Mouse (Mus musculus) heart, embryonic 10.5 days (tissue): ENCODE measurements at regions not wholly inside any gene's neighbourhood (a gene's known extent, or its start where the extent isn't known, plus 50 kb on each side); places are given as distances from the start of the nearest gene placed in this dataset.

Experiments
- DNase-seq: peaks from one replicate; pipeline ENCODE4 v3.0.0-alpha.2; 2017; ENCODE audit warnings: low spot score
- H3K27ac ChIP-seq: fragments of 300-500 bp; sonication (generic); 2 replicates; pipeline ENCODE4 v1.5.1; 2016; ENCODE audit warnings: mild to moderate bottlenecking
- H3K27me3 ChIP-seq: fragments of 300-500 bp; sonication (generic); 2 replicates; pipeline ENCODE4 v1.6.1; 2016; ENCODE audit warnings: mild to moderate bottlenecking; ENCODE audit not compliant: poor library complexity, insufficient read depth, severe bottlenecking
- H3K36me3 ChIP-seq: fragments of 300-500 bp; sonication (generic); 2 replicates; pipeline ENCODE4 v1.6.1; 2016; ENCODE audit warnings: mild to moderate bottlenecking, moderate library complexity
- H3K4me1 ChIP-seq: fragments of 300-500 bp; sonication (generic); 2 replicates; pipeline ENCODE4 v1.6.1; 2016; ENCODE audit warnings: mild to moderate bottlenecking
- H3K4me3 ChIP-seq: fragments of 300-500 bp; sonication (generic); 2 replicates; pipeline ENCODE4 v1.5.1; 2016; ENCODE audit warnings: mild to moderate bottlenecking, moderate library complexity
- H3K9me3 ChIP-seq: fragments of 300-500 bp; sonication (generic); 2 replicates; pipeline ENCODE4 v1.6.1; 2016; ENCODE audit warnings: mild to moderate bottlenecking, moderate library complexity
- WGBS: fragments of 180-500 bp; shearing (Covaris S2); methylation state at CpG from one replicate; pipeline ENCODE4 v1.1.7; 2016; 5-methylcytosine and 5-hydroxymethylcytosine counted together

DNA sequence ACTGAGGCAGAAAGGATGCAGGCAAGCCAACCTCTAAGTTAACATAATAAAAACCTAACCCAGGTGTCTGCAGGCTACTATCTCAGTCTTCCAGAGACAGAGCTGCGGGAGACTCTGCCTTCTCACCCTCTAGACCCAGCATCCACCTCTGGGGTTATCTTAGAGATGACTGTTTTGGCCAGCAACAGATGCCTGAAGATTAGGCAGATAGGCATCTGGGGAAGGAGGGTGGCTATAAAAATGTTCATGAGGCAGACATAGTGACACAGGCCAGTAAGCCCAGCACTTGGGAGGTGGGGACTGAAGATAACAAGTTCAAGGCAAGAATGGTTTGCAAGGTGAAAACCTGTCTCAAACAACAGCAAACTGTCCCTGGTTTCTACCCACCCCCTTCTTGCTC is 601.0 kb upstream of the Adamts9 start:
- H3K36me3 ChIP-seq = no peaks in the 10 kb centered on the region
- no peaks in the 10 kb centered on the region for H3K9me3 ChIP-seq
- WGBS = 29% methylated on average over 1 of the region's 1 CpGs
- no peak overlapping the region for H3K4me3 ChIP-seq
- DNase-seq = no peak
- no peak overlapping the region for H3K27ac ChIP-seq
- H3K4me1 ChIP-seq = no peaks in the 10 kb centered on the region
- H3K27me3 ChIP-seq = no peaks in the 10 kb centered on the region

DNA sequence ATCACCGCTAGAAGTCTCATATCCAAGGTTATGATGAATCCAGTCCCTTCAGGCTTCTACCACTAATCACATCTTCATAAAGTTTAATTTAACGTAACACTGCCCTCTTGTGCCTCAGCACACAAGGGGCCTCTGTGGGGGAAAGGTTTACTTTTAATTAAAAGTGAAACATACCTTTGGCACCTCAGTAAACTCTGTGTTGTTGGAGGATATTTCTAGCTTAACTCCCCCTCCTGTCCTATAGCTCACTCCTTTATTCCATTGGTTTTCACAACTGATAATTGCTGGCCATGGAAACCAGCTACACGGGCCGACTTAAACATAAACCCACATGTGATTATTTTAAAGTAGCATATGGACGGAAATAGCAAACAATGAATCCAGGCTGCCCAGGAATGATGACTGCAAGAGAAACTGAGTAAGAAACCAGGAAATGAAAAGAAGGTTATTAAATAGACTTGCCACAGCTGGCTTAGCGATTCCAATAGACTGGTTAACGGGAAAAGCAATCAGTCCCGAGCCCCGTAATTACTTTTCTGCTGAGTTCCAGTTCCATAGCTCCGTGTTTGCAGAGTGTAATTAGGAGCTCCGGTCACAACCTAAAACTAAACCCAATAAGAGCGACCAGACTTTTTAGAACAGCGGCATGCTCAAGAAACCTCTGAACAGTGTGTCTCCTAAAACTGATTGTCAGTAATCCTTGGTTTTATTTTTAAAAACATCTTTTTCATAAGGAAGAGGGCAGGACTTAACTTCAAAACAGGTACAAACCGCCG is 600.2 kb upstream of the Adamts9 start:
- no peak overlapping the region for H3K27ac ChIP-seq
- H3K4me3 ChIP-seq = no peak overlapping the region
- no peaks in the 10 kb centered on the region for H3K9me3 ChIP-seq
- WGBS = 66% methylated on average over 15 of the region's 15 CpGs
- DNase-seq = no peak
- H3K4me1 ChIP-seq = no peaks in the 10 kb centered on the region
- no peaks in the 10 kb centered on the region for H3K27me3 ChIP-seq
- H3K36me3 ChIP-seq = no peaks in the 10 kb centered on the region

DNA sequence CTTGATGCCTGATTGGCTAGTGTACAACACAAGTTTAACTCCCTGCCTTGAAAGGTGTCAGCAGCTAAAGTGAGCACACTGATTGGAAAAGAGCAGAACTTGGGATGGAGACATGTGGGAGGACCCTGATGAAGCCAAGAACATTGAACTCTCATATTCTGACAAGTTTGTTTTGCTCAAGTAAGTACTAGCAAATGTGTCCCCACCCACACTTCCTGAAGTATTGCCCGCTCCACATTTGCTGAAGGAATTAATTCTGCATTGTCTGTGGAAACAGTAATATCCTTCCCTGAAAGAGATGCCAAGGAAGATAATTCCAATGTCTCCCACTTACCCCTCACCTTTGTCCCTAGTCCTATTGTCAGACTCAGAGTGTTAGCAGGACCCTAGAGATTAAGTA is 596.3 kb upstream of the Adamts9 start:
- no peaks in the 10 kb centered on the region for H3K9me3 ChIP-seq
- no peak overlapping the region for H3K27ac ChIP-seq
- no peaks in the 10 kb centered on the region for H3K36me3 ChIP-seq
- 76% methylated on average over 1 of the region's 1 CpGs for WGBS
- no peak for DNase-seq
- H3K4me1 ChIP-seq = no peaks in the 10 kb centered on the region
- no peak overlapping the region for H3K4me3 ChIP-seq
- no peaks in the 10 kb centered on the region for H3K27me3 ChIP-seq

DNA sequence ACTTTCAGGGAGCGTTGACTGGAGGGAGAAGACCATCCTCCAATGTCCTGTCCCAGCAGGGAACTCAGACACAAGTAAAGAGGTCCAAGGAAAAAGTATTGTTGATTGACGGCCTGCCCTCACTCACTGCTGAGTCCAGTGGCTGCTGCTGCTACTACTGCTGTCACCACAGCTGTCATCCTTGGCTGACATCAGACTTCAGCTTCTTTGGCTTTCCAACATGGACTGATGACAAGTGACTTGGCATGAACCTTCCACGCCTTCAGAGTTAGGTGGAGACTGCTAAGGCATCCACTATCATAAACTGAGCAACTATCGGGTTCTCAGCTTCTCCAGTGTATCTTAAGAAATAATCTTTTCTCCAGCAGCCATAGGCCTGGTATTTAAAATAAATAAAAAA is 595.9 kb upstream of the Adamts9 start:
- Histone ChIP-seq H3K27ac (no peak overlapping the region), H3K9me3 (no peaks in the 10 kb centered on the region), H3K4me1 (no peaks in the 10 kb centered on the region), H3K36me3 (no peaks in the 10 kb centered on the region), H3K27me3 (no peaks in the 10 kb centered on the region), H3K4me3 (no peak overlapping the region)
- WGBS = 68% methylated on average over 4 of the region's 4 CpGs
- no peak for DNase-seq

DNA sequence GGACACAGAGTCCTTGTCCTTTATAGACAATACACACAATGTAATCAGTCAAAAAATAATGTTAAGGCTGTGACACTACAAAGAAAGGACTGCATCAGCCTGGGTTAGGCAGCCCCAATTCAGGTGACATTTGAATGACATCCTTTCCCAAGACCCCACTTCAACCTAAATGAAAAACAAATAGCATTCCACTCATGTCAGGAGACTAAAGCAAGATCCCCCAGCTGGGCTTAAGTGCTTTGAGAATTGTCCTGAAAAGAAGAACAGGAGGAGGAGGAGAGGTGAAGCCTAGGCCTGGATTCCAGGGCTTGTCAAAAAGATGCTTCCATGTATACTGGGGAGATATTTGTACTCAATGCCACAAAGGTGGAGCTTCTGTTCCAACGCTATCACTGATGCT is 594.7 kb upstream of the Adamts9 start:
- Histone ChIP-seq H3K27me3 (no peaks in the 10 kb centered on the region), H3K4me3 (no peak overlapping the region), H3K27ac (no peak overlapping the region), H3K4me1 (no peaks in the 10 kb centered on the region), H3K36me3 (no peaks in the 10 kb centered on the region), H3K9me3 (no peaks in the 10 kb centered on the region)
- no peak for DNase-seq
- 76% methylated on average over 1 of the region's 1 CpGs for WGBS

DNA sequence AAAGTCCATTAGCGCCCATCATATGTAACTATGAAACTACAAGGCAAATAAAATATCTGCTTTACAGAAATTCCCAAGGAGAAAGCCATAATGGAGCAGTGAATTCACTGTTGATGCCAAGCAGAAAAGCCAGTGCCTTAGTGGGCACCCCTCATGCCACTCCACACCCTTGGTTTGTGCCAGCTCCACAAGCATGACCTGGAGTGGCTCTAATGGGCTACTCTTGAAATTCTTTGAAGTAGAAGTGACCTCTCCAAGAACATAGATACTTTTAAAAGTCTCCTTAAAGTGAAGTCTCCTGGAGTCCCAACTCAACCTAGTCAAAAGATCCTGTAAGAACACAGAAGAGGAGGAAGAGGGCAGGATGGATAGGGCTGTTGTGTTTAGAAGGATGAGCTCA is 593.8 kb upstream of the Adamts9 start:
- H3K27me3 ChIP-seq = no peaks in the 10 kb centered on the region
- WGBS = 93% methylated on average over 1 of the region's 1 CpGs

DNA sequence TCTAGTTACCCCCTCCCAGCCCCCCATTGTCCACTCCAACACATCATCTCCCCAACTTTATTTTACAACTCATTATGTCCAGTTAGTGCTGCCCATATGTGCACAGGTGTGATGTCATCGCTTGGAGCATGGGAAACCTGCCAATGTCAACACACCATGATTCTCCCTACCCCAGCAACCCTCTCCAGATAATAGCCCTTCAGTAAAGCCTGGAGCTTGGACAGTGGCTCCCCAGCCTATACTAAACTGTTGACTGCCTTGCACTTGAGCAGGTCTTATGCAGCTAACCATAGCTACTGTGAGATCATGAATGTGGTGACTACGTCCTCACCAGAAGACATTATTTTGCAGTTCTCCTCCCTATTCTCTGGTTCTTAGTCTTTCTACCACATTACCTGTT is 570.5 kb upstream of the Adamts9 start:
- Histone ChIP-seq H3K27ac (no peak overlapping the region), H3K36me3 (no peaks in the 10 kb centered on the region), H3K9me3 (no peaks in the 10 kb centered on the region), H3K4me1 (no peaks in the 10 kb centered on the region), H3K27me3 (peaks cover 6% of the 10 kb centered on the region; the same call in 1 of the 2 replicates), H3K4me3 (no peak overlapping the region)
- no peak for DNase-seq
- 76% methylated on average over 2 of the region's 2 CpGs for WGBS

More for the DNA sequence above, 593.8 kb upstream of the Adamts9 start:
- Histone ChIP-seq H3K36me3 (no peaks in the 10 kb centered on the region), H3K4me3 (no peak overlapping the region), H3K9me3 (no peaks in the 10 kb centered on the region), H3K4me1 (no peaks in the 10 kb centered on the region), H3K27ac (no peak overlapping the region)
- no peak for DNase-seq

DNA sequence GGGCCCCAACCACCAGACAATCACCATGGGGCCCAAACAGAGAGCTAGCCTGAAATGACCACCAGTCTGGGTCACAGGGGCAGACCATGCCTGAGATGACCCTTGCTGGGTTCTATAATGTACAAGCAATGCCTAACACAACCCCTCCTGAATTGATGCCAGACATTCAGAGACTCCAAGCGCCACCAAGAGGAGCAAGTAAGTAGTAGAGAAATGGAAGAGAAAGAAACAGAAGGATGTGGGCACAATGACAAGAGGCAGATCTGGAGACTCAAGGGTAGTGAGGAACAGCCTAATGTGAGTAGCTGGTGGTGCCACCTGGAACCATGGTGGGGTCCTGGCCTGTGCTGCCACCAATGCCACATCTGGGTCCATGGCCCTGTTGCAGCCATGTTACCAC is 566.6 kb upstream of the Adamts9 start:
- Histone ChIP-seq H3K4me3 (no peak overlapping the region), H3K4me1 (no peaks in the 10 kb centered on the region), H3K9me3 (no peaks in the 10 kb centered on the region), H3K27me3 (peaks cover 6% of the 10 kb centered on the region; the same call in 1 of the 2 replicates), H3K36me3 (no peaks in the 10 kb centered on the region), H3K27ac (no peak overlapping the region)
- no peak for DNase-seq
- 41% methylated on average over 1 of the region's 1 CpGs for WGBS

DNA sequence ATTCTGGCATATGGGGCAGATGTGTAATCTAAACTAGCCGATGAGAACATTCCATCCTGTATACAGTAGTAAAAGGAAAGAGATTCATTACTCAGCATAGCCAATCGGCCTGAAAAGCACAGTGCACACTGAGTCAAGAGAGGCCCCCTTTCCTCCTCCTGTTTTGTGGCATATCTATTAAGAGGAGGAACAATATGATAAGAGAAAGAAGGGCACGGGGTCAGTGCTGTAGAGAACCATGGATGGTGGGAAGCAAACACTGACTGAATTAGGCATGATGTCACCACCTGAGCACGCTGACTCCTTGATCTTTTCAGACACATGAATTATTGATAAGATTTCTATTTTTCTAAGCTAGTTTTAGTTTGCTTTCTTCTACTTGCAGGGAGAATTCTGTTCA is 554.5 kb upstream of the Adamts9 start:
- Histone ChIP-seq H3K9me3 (no peaks in the 10 kb centered on the region), H3K4me3 (no peak overlapping the region), H3K27ac (no peak overlapping the region), H3K4me1 (peaks cover 6% of the 10 kb centered on the region; the same call in 1 of the 2 replicates), H3K36me3 (no peaks in the 10 kb centered on the region), H3K27me3 (no peaks in the 10 kb centered on the region)
- no peak for DNase-seq
- 28% methylated on average over 4 of the region's 4 CpGs for WGBS

DNA sequence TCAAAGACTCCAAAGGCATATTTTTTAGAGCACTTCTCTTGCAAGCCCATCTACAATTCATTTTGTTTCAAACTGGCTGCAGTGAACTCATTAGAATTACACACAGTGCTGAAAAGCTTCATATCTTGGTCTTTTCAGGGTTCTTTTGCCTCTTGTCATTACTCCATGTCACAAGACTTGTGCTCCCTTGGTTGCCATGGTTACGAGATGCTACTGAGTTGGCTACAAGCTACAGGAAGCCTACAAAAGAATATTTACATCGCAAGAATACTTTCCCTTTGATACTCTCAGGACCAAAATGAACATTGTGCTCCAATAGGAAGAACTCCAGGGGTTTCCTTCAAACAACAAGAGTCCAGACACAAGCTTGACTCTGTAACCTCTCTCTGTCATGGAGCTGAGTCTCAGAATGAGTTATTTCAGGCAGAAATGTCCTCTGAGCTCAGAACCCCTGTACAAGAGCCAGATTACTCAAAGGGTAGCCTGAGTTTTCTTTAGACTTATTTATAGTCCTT is 545.2 kb upstream of the Adamts9 start:
- no peaks in the 10 kb centered on the region for H3K9me3 ChIP-seq
- H3K27me3 ChIP-seq = no peaks in the 10 kb centered on the region
- DNase-seq = no peak
- no peak overlapping the region for H3K4me3 ChIP-seq
- H3K36me3 ChIP-seq = no peaks in the 10 kb centered on the region
- H3K27ac ChIP-seq = no peak overlapping the region
- H3K4me1 ChIP-seq = no peaks in the 10 kb centered on the region
- 88% methylated on average over 2 of the region's 2 CpGs for WGBS

DNA sequence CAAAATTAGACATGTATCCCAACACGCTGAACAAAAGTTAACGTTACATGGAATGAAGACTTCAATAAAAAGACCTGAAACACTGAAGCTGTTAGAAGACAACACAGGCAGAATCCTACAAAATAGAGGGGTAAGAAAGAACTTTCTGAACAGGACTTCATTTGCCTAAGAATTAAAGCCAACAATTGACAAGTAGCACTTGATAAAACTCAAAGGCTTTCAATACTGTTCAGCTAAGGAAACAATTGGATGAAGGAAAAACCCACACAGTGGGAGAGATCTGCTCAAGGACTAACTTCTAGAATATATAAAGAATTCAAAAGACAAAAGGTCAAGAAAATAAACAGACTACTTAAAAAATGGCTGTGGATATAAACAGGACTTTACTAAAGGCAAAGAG is 535.2 kb upstream of the Adamts9 start:
- WGBS = 88% methylated on average over 2 of the region's 2 CpGs

DNA sequence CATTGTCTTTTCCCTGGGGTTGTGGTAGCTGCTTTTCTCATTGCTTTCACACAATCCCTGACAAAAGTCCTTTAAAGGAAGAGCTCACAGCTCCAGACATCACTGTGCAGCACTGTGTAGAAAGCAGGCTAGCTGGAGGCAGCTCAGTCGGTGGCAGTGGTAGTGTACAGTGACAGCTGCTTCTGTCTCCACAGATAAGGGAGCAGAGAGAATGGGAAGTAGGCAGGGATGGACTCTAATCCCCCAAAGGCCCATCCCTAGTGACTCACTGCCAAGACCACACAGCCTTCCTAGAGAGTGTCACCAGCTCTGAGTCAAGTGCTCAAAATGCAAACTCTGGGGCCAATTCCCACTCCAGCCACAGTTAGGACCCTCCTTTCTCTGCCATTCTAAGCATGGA is 531.7 kb upstream of the Adamts9 start:
- WGBS = 0% methylated on average over 1 of the region's 1 CpGs
- Histone ChIP-seq H3K36me3 (no peaks in the 10 kb centered on the region), H3K4me1 (peaks cover 17% of the 10 kb centered on the region; the same call in 1 of the 2 replicates), H3K4me3 (no peak overlapping the region), H3K27me3 (no peaks in the 10 kb centered on the region), H3K27ac (0 out of 2 replicates have a peak overlapping the region, but pooled peaks have one; percentile 16), H3K9me3 (no peaks in the 10 kb centered on the region)
- no peak for DNase-seq

More for the DNA sequence above, 535.2 kb upstream of the Adamts9 start:
- Histone ChIP-seq H3K27ac (no peak overlapping the region), H3K27me3 (no peaks in the 10 kb centered on the region), H3K4me1 (peaks cover 6% of the 10 kb centered on the region; the same call in 1 of the 2 replicates), H3K36me3 (no peaks in the 10 kb centered on the region), H3K9me3 (no peaks in the 10 kb centered on the region), H3K4me3 (no peak overlapping the region)
- no peak for DNase-seq

DNA sequence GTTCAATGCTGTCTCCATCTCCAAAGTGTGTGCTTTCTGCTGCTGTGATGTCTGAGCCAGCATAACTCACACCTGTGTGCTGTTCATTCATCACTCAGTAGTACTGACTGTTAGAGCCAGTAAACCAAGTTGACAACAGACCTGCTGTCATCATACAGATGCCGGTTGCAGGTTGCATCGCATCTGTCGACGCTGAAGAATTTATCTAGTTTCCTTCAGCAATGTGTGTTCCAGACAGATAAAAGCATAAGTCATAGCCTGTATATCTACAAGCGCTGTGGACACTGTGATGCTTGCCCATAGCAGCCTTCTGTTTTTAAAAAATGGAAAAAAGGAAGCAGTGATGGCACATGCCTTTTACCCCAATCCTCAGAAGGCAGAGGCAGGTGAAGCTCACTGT is 524.6 kb upstream of the Adamts9 start:
- DNase-seq = no peak
- H3K4me1 ChIP-seq = peaks cover 11% of the 10 kb centered on the region; the same call in 1 of the 2 replicates
- H3K27me3 ChIP-seq = no peaks in the 10 kb centered on the region
- no peaks in the 10 kb centered on the region for H3K36me3 ChIP-seq
- no peaks in the 10 kb centered on the region for H3K9me3 ChIP-seq
- 66% methylated on average over 5 of the region's 5 CpGs for WGBS
- H3K27ac ChIP-seq = no peak overlapping the region
- H3K4me3 ChIP-seq = no peak overlapping the region
